Mouse (Mus musculus) cerebellum, postnatal 36 days (tissue): ENCODE measurements at regions not wholly inside any gene's neighbourhood (a gene's known extent, or its start where the extent isn't known, plus 50 kb on each side); places are given as distances from the start of the nearest gene placed in this dataset.

Source experiments
- DNase-seq, 2 experiments: peaks; one replicate each; pipeline ENCODE4 v3.0.0; 2021 to 2022; ENCODE audit warnings: mixed read lengths in 2 of 2

- DNase-seq: no peak
Measured at GRCm38 (mm10) chr14:107214391-107214790, 1108.4 kb downstream of the Trim52 start.

GRCm38 (mm10) chr14:107264182-107264581, 1158.2 kb downstream of the Trim52 start:
- DNase-seq: no peak

GRCm38 (mm10) chr14:107280346-107280745, 1174.3 kb downstream of the Trim52 start:
- peak; percentile 49 to 52 for DNase-seq

GRCm38 (mm10) chr14:107329302-107329701, 1223.3 kb downstream of the Trim52 start:
- no peak for DNase-seq

GRCm38 (mm10) chr14:107340205-107340604, 1234.2 kb downstream of the Trim52 start:
- DNase-seq: peak; percentile 58 to 70

- no peak for DNase-seq
Measured at GRCm38 (mm10) chr14:107362788-107363187, 1256.8 kb downstream of the Trim52 start.
